Mouse (Mus musculus) lung, postnatal 0 days (tissue): ENCODE results near the gene Mtfp1. TPM values are rescaled to one million over a fixed set of nuclear protein-coding genes. Genes with fewer than 3 reads are reported as not detected.
"Not testable (repeated sequence)": the region's sequence is repeated elsewhere in the genome, so short reads cannot be mapped to it uniquely, and the experiment has no call there.

Experiments
- ATAC-seq: fragments of 200-750 bp; cut with Nextera tagmentation; 2 replicates; pipeline ENCODE4 v1.8.0; 2017; ENCODE audit warnings: moderate library complexity
- DNase-seq: peaks from one replicate; pipeline ENCODE4 v3.0.0-alpha.2; 2016; ENCODE audit warnings: low spot score
- H3K27ac ChIP-seq: fragments of 300-500 bp; sonication (generic); 2 replicates; pipeline ENCODE4 v1.5.1; 2014; ENCODE audit warnings: antibody characterized with exemption, mild to moderate bottlenecking, low read length, mixed read lengths
- H3K27me3 ChIP-seq: fragments of 300-500 bp; sonication (generic); replicated peaks from 2 replicates; pipeline ENCODE4 v1.6.1; 2014; ENCODE audit warnings: low read length, mixed read lengths; ENCODE audit not compliant: insufficient read depth
- H3K36me3 ChIP-seq: fragments of 300-500 bp; sonication (generic); 2 replicates; pipeline ENCODE4 v1.6.1; 2014; ENCODE audit warnings: low read length, mixed read lengths; ENCODE audit not compliant: insufficient read depth
- H3K4me1 ChIP-seq: fragments of 300-500 bp; sonication (generic); 2 replicates; pipeline ENCODE4 v1.6.1; 2014; ENCODE audit warnings: antibody characterized with exemption, low read depth, low read length, mixed read lengths; ENCODE audit not compliant: insufficient read depth
- H3K4me2 ChIP-seq: fragments of 300-500 bp; sonication (generic); replicated peaks from 2 replicates; pipeline ENCODE4 v1.6.1; 2014; ENCODE audit warnings: low read depth, mild to moderate bottlenecking, low read length, moderate library complexity, mixed read lengths
- H3K4me3 ChIP-seq: fragments of 300-500 bp; sonication (generic); 2 replicates; pipeline ENCODE4 v1.5.1; 2014; ENCODE audit warnings: low read depth, low read length
- H3K9ac ChIP-seq: fragments of 300-500 bp; sonication (generic); replicated peaks from 2 replicates; pipeline ENCODE4 v1.6.1; 2014; ENCODE audit warnings: low read depth, mild to moderate bottlenecking
- H3K9me3 ChIP-seq: fragments of 300-500 bp; sonication (generic); 2 replicates; pipeline ENCODE4 v1.6.1; 2016; ENCODE audit warnings: low read length, mixed read lengths
- CTCF ChIP-seq: IDR thresholded peaks from 2 replicates; pipeline ENCODE4 v1.5.1; 2016; ENCODE audit warnings: antibody characterized with exemption, mild to moderate bottlenecking
- EP300 ChIP-seq: IDR thresholded peaks from 2 replicates; pipeline ENCODE4 v1.6.1; 2016; ENCODE audit warnings: antibody characterized with exemption, mild to moderate bottlenecking, control low read depth
- WGBS: fragments of 180-500 bp; shearing (Covaris S2); extraction: QIAGEN DNeasy Blood & Tissue Kit; methylation state at CpG from one replicate; pipeline ENCODE4 v1.1.7; 2014; 5-methylcytosine and 5-hydroxymethylcytosine counted together
- polyA plus RNA-seq: library from polyadenylated mRNA; unstranded; fragments of >200 nt; fragmentation: Nextera tagmentation; extraction: Ambion mirVana; gene quantifications from 2 replicates; pipeline ENCODE4 v1.2.1, GENCODE M21; 2015

The Mtfp1 gene
- polyA plus RNA-seq, 1 experiment from 2014 or later = 6.5 TPM

DNA sequence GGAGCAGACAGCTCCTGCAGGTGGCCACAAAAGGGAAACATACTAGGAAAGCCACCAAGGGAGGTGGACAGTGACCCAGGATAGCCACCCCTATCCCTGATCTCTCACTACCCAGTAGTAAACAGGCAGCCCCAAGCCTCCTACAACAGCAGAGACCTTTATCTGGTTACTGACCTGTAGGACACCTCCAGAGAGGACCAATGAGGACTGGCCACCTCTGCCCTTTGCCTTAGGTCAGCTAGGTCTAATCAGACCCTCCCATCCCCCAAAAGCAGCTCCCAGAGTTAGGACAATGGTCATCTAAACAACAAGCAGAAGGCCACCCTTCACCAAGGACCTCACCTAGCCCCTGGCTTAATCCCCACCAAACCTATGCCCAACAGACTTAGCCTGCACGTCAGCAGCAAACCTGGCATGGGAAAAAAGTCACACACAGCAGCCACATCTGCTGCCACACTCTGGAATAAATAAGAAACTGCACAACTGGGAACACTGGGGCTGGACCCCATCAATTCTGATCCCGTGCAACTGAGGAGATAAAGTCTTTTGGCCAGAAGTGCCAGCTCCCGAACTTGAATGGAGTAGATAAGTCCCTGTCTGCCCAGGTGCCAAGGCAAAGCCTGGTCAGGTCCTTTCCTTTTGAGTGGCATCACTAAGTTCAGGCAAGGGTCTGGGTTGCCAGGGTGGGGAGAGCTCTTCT lies 22.3 kb upstream of the Mtfp1 start:
- Histone ChIP-seq H3K4me3 (peak overlapping the region; percentile 43), H3K27ac (no peak overlapping the region), H3K9me3 (no peaks in the 10 kb centered on the region), H3K36me3 (no peaks in the 10 kb centered on the region), H3K4me2 (peak overlapping the region; percentile 82), H3K4me1 (peaks cover 6% of the 10 kb centered on the region; the same call in 1 of the 2 replicates), H3K27me3 (no peaks in the 10 kb centered on the region), H3K9ac (peak overlapping the region; percentile 13; the same call in 1 of the 2 replicates)
- TF ChIP-seq EP300 (no peak), CTCF (peak; percentile 44)
- WGBS = 18% methylated on average over 3 of the region's 3 CpGs
- DNase-seq (peak; percentile 21), ATAC-seq (no peak)

DNA sequence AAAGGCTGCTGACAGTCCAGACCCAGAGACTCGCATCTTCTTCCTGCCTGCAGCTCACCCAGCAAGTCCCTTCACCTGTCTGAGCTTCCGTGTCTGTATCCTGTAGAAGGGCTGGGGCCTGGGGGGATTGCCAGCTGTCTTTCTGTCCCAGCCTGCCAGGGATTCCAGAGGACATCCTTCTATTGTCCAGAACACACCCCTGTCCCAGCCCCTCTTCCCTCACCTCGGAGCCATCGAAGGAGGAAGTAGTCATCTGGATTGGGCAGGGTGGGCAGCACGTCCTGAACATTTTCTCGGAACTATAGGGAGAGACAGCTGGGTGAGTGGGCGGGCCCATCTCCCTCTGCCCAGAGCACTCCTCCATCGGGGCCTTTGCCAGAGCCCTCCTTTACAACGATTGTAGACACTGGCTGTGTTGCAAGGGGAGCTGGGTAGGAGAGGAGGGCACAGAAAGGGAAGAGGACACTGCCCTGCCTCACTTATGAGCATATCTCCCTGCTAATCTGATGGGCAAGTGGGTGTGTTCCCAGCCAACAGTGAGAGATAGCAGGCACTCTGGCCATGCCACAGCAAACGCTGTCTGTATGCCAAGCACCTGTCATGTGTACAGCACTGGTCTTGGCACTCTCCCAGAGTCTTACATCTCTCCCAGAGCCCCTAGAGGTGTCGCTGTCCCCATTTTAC lies 21.4 kb upstream of the Mtfp1 start:
- no peak overlapping the region for H3K4me2 ChIP-seq
- 32% methylated on average over 11 of the region's 11 CpGs for WGBS
- peaks cover 6% of the 10 kb centered on the region; the same call in 1 of the 2 replicates for H3K4me1 ChIP-seq
- DNase-seq (peak; percentile 30), ATAC-seq (peak; percentile 44)
- no peak overlapping the region for H3K9ac ChIP-seq
- no peaks in the 10 kb centered on the region for H3K27me3 ChIP-seq
- no peaks in the 10 kb centered on the region for H3K36me3 ChIP-seq
- H3K9me3 ChIP-seq = no peaks in the 10 kb centered on the region
- H3K27ac ChIP-seq = no peak overlapping the region
- no peak overlapping the region for H3K4me3 ChIP-seq
- TF ChIP-seq CTCF (no peak), EP300 (no peak)

- 68% methylated on average over 4 of the region's 4 CpGs for WGBS
- H3K4me1 ChIP-seq = peaks cover 6% of the 10 kb centered on the region; the same call in 1 of the 2 replicates
- TF ChIP-seq EP300 (no peak), CTCF (no peak)
- DNase-seq (no peak), ATAC-seq (no peak)
- H3K36me3 ChIP-seq = no peaks in the 10 kb centered on the region
- no peaks in the 10 kb centered on the region for H3K9me3 ChIP-seq
- H3K9ac ChIP-seq = no peak overlapping the region
- no peak overlapping the region for H3K4me3 ChIP-seq
- no peak overlapping the region for H3K4me2 ChIP-seq
- H3K27ac ChIP-seq = no peak overlapping the region
- no peaks in the 10 kb centered on the region for H3K27me3 ChIP-seq
Measured at GRCm38 (mm10) chr11:4115407-4115806, 20.2 kb upstream of the Mtfp1 start.

DNA sequence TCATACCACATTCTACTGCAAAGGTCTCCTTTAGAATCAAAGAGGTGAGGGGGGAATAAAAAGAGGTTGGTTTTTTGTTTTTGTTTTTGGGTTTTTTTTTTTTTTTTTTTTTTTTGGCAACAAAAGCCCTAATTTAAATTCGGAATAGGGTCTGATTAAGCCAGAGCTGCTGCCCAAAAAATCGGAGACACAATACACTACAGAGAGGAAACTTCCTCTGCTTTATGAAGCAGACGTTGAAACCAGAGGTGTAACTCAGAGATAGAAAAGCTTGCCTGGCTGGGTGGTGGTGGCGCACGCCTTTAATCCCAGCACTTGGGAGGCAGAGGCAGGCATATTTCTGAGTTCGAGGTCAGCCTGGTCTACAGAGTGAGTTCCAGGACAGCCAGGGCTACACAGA lies 19.3 kb upstream of the Mtfp1 start:
- H3K27me3 ChIP-seq, DNase-seq, ATAC-seq, H3K4me2 ChIP-seq, H3K27ac ChIP-seq, H3K9me3 ChIP-seq, H3K4me3 ChIP-seq, H3K36me3 ChIP-seq, H3K9ac ChIP-seq, H3K4me1 ChIP-seq: not testable (repeated sequence)
- WGBS = 84% methylated on average over 6 of the region's 6 CpGs

GRCm38 (mm10) chr11:4113970-4114369 lies 18.7 kb upstream of the Mtfp1 start:
- TF ChIP-seq CTCF = no peak
- TF ChIP-seq EP300 = no peak
- Histone ChIP-seq H3K27ac (no peak overlapping the region), H3K4me2 (no peak overlapping the region), H3K4me1 (peaks cover 6% of the 10 kb centered on the region; the same call in 1 of the 2 replicates), H3K4me3 (no peak overlapping the region), H3K36me3 (no peaks in the 10 kb centered on the region), H3K9me3 (no peaks in the 10 kb centered on the region), H3K9ac (no peak overlapping the region), H3K27me3 (no peaks in the 10 kb centered on the region)
- DNase-seq = no peak
- ATAC-seq = no peak
- WGBS = 75% methylated on average over 6 of the region's 6 CpGs

- TF ChIP-seq CTCF (no peak), EP300 (no peak)
- Histone ChIP-seq H3K9me3 (no peaks in the 10 kb centered on the region), H3K27me3 (no peaks in the 10 kb centered on the region), H3K4me3 (no peak overlapping the region), H3K27ac (no peak overlapping the region), H3K4me1 (peaks cover 6% of the 10 kb centered on the region; the same call in 1 of the 2 replicates), H3K36me3 (no peaks in the 10 kb centered on the region), H3K9ac (no peak overlapping the region), H3K4me2 (no peak overlapping the region)
- DNase-seq = no peak
- no peak for ATAC-seq
- WGBS = 70% methylated on average over 4 of the region's 4 CpGs
Measured at GRCm38 (mm10) chr11:4113496-4113895, 18.3 kb upstream of the Mtfp1 start.
